Mouse (Mus musculus): ENCODE data around the gene Ppfia4. TPM values are rescaled to one million over a fixed set of nuclear protein-coding genes. Genes with fewer than 3 reads are reported as not detected.
A peak's percentile ranks its signal among the peaks of the same experiment; 100 is the strongest.

The Ppfia4 gene
- total and polyA plus RNA-seq, 3 experiments, result 0.80 to 4.9 (median 0.94) TPM

DNA sequence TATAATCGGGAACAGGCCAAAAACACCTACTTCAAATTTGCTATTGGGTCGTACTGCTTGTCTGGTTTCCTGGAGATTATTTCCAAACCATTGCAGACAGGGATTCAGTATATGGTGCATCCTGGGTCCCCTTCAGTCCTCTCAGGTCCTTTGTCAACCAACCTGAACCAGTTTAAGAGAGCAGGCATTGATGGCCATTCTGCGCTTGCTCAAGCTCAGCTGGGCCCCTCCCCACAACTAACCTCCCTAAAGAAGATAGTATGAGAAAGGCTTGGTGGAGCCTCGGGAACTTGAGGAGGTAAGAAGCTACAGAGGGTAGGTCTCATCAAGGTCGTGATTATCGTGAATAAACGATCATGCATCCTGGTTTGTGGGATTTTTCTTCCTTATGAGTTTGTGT lies 39.5 kb downstream of the Ppfia4 start:
- WGBS, result 88% methylated on average over 7 of the region's 7 CpGs
- no peak for DNase-seq
- Histone ChIP-seq H3K36me3 (ENCODE audit: control insufficient read depth, insufficient read depth, low read length) (no peaks in the 10 kb centered on the region), H3K27ac (no peak overlapping the region), H3K79me2 (replicated peaks; ENCODE audit: control insufficient read depth, insufficient read depth, low read length) (no peaks in the 10 kb centered on the region), H3K9ac (ENCODE audit: low read depth, low read length) (no peak overlapping the region), H3K4me1 (ENCODE audit: control insufficient read depth, insufficient read depth, low read length) (peaks cover 2% of the 10 kb centered on the region), H3K27me3 (ENCODE audit: control insufficient read depth, insufficient read depth, low read length) (no peaks in the 10 kb centered on the region), H3K4me3 (no peak overlapping the region)
- intact Hi-C loops (cut with DNase I), result no loop called here
- TF ChIP-seq CTCF (IDR thresholded peaks at IDR 0.05) (no peak), POLR2A (IDR thresholded peaks at IDR 0.05; ENCODE audit: insufficient read depth, low read depth, low read length) (no peak), EP300 (IDR thresholded peaks at IDR 0.05; ENCODE audit: insufficient read depth, low read depth, low read length) (no peak)

DNA sequence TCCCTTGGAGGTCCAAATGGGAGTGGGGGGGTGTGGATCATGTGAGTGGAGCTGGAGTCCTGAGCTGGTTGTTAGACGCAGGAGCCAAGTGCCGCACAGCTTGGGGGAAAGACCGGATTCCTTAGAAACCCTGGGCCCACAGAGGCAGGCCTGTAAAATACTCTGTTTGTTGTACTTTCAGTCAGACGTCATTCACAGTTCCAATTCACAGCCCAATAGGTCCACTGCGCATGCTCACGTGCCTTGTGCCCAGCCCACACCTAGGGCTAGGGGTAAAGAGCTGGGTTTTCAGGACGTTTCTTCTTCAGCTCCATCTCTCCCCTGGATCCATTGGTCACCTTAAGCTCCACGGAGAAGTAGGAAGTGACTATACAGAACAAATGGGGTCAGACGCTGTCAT lies 40.1 kb downstream of the Ppfia4 start:
- Histone ChIP-seq H3K27ac (peak overlapping the region; percentile 55), H3K36me3 (ENCODE audit: control insufficient read depth, insufficient read depth, low read length) (no peaks in the 10 kb centered on the region), H3K4me1 (ENCODE audit: control insufficient read depth, insufficient read depth, low read length) (peaks cover 2% of the 10 kb centered on the region; the same call in 1 of the 2 replicates), H3K9ac (ENCODE audit: low read depth, low read length) (no peak overlapping the region), H3K4me3 (no peak overlapping the region), H3K27me3 (ENCODE audit: control insufficient read depth, insufficient read depth, low read length) (no peaks in the 10 kb centered on the region), H3K79me2 (replicated peaks; ENCODE audit: control insufficient read depth, insufficient read depth, low read length) (no peaks in the 10 kb centered on the region)
- 65% methylated on average over 9 of the region's 9 CpGs for WGBS
- intact Hi-C loops (cut with DNase I), result no loop called here
- no peak for TF ChIP-seq POLR2A (IDR thresholded peaks at IDR 0.05; ENCODE audit: insufficient read depth, low read depth, low read length)
- no peak for TF ChIP-seq CTCF (IDR thresholded peaks at IDR 0.05)
- no peak for TF ChIP-seq EP300 (IDR thresholded peaks at IDR 0.05; ENCODE audit: insufficient read depth, low read depth, low read length)
- no peak for DNase-seq

DNA sequence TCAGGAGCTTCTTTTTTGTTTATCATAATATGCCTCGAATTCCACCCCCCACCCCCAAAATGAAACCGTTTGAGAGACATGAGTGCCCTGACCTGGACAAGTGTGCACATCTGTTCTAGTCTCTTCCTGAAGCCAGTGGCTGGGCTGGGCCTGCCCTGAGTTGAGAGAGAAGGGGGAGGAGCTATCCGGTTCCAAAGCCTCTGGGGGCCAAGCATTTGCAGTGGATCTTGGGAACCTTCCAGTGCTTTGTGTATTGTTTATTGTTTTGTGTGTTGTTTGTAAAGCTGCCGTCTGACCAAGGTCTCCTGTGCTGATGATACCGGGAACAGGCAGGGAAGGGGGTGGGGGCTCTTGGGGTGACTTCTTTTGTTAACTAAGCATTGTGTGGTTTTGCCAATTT lies 40.7 kb downstream of the Ppfia4 start:
- Histone ChIP-seq H3K9ac (ENCODE audit: low read depth, low read length) (no peak overlapping the region), H3K4me3 (no peak overlapping the region), H3K36me3 (ENCODE audit: control insufficient read depth, insufficient read depth, low read length) (no peaks in the 10 kb centered on the region), H3K27ac (peak overlapping the region; percentile 38; the same call in 1 of the 2 replicates), H3K79me2 (replicated peaks; ENCODE audit: control insufficient read depth, insufficient read depth, low read length) (no peaks in the 10 kb centered on the region), H3K4me1 (ENCODE audit: control insufficient read depth, insufficient read depth, low read length) (peaks cover 2% of the 10 kb centered on the region; the same call in 1 of the 2 replicates), H3K27me3 (ENCODE audit: control insufficient read depth, insufficient read depth, low read length) (no peaks in the 10 kb centered on the region)
- peak in 1 of 2 experiments; percentile 61 for DNase-seq
- TF ChIP-seq CTCF (IDR thresholded peaks at IDR 0.05) (no peak), EP300 (IDR thresholded peaks at IDR 0.05; ENCODE audit: insufficient read depth, low read depth, low read length) (0 out of 2 replicates have a peak, but pooled peaks have one; percentile 18)
- intact Hi-C loops (cut with DNase I), result no loop called here
- WGBS, result 25% methylated on average over 5 of the region's 5 CpGs

DNA sequence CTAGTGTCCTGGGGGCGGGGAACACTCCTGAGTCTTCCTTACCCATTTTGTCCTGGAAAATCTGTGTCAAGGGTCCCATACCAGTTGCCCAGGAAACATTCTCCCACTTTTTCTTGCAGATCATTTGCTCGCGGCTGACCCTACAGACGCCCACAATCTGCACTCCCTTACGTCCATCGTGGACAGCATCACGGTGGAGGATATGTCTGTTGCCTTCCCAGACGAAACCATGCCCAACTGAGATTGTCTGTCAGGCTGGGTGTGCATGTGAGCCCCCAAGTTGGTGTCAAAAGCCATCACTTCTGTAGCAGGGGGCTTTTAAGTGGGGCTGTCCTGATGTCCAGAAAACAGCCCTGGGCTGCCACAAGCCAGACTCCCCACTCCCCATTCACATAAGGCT lies 41.2 kb downstream of the Ppfia4 start:
- 83% methylated on average over 8 of the region's 8 CpGs for WGBS
- H3K79me2 ChIP-seq (replicated peaks; ENCODE audit: control insufficient read depth, insufficient read depth, low read length), result no peaks in the 10 kb centered on the region
- no peaks in the 10 kb centered on the region for H3K36me3 ChIP-seq (ENCODE audit: control insufficient read depth, insufficient read depth, low read length)
- TF ChIP-seq POLR2A (IDR thresholded peaks at IDR 0.05; ENCODE audit: insufficient read depth, low read depth, low read length) (no peak), EP300 (IDR thresholded peaks at IDR 0.05; ENCODE audit: insufficient read depth, low read depth, low read length) (no peak), CTCF (IDR thresholded peaks at IDR 0.05) (no peak)
- intact Hi-C loops (cut with DNase I), result no loop called here
- H3K27ac ChIP-seq, result peak overlapping the region; percentile 38
- DNase-seq, result no peak
- H3K27me3 ChIP-seq (ENCODE audit: control insufficient read depth, insufficient read depth, low read length), result no peaks in the 10 kb centered on the region
- no peak overlapping the region for H3K4me3 ChIP-seq
- H3K9ac ChIP-seq (ENCODE audit: low read depth, low read length), result no peak overlapping the region
- peaks cover 2% of the 10 kb centered on the region; the same call in 1 of the 2 replicates for H3K4me1 ChIP-seq (ENCODE audit: control insufficient read depth, insufficient read depth, low read length)

DNA sequence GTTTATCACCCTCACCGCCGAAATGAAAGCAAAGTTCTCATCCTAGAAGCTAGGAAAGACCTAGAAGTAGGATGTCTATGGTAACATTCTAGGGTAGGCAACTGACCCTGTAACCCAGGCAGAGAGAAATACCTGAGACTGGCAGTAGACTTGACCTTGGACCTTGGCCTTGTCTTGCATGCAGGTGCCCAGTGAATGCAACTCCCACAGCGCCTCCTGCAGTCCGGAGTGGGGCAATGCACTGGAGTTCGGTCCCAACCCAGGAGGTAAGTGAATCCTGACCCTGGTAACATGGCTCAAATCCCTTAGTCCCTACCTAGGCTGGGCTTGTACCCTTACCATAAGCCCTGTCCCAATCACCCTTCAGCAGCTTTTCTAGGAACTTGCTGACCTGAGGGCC lies 41.8 kb downstream of the Ppfia4 start:
- Histone ChIP-seq H3K4me3 (no peak overlapping the region), H3K36me3 (ENCODE audit: control insufficient read depth, insufficient read depth, low read length) (no peaks in the 10 kb centered on the region), H3K79me2 (replicated peaks; ENCODE audit: control insufficient read depth, insufficient read depth, low read length) (no peaks in the 10 kb centered on the region), H3K9ac (ENCODE audit: low read depth, low read length) (no peak overlapping the region), H3K27ac (no peak overlapping the region; the same call in 1 of the 2 replicates), H3K27me3 (ENCODE audit: control insufficient read depth, insufficient read depth, low read length) (no peaks in the 10 kb centered on the region), H3K4me1 (ENCODE audit: control insufficient read depth, insufficient read depth, low read length) (peaks cover 2% of the 10 kb centered on the region; the same call in 1 of the 2 replicates)
- 68% methylated on average over 5 of the region's 5 CpGs for WGBS
- intact Hi-C loops (cut with DNase I), result no loop called here
- DNase-seq, result no peak
- TF ChIP-seq EP300 (IDR thresholded peaks at IDR 0.05; ENCODE audit: insufficient read depth, low read depth, low read length), result no peak
- peak; percentile 54 for TF ChIP-seq CTCF (IDR thresholded peaks at IDR 0.05)

DNA sequence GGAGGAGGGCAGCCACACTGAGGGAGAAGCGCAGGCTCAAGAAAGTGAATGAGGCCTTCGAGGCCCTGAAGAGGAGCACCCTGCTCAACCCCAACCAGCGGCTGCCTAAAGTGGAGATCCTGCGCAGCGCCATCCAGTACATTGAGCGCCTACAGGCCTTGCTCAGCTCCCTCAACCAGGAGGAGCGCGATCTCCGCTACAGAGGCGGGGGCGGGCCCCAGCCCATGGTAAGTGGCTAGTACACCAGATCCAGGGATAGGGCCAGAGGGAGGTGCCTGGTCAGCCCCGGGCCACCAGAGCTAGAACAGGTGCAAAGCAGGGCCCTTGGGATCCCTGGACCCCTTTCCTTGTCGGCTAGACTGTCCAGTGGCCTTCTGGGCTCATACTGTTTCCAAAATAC lies 42.4 kb downstream of the Ppfia4 start:
- intact Hi-C loops (cut with DNase I), result no loop called here
- no peak for DNase-seq
- no peak for TF ChIP-seq EP300 (IDR thresholded peaks at IDR 0.05; ENCODE audit: insufficient read depth, low read depth, low read length)
- TF ChIP-seq CTCF (IDR thresholded peaks at IDR 0.05), result no peak
- TF ChIP-seq POLR2A (IDR thresholded peaks at IDR 0.05; ENCODE audit: insufficient read depth, low read depth, low read length), result no peak
- Histone ChIP-seq H3K9ac (ENCODE audit: low read depth, low read length) (no peak overlapping the region), H3K36me3 (ENCODE audit: control insufficient read depth, insufficient read depth, low read length) (no peaks in the 10 kb centered on the region), H3K79me2 (replicated peaks; ENCODE audit: control insufficient read depth, insufficient read depth, low read length) (no peaks in the 10 kb centered on the region), H3K27ac (no peak overlapping the region), H3K27me3 (ENCODE audit: control insufficient read depth, insufficient read depth, low read length) (no peaks in the 10 kb centered on the region), H3K4me1 (ENCODE audit: control insufficient read depth, insufficient read depth, low read length) (peaks cover 2% of the 10 kb centered on the region; the same call in 1 of the 2 replicates), H3K4me3 (no peak overlapping the region)
- 94% methylated on average over 13 of the region's 13 CpGs for WGBS
